Comparison of ENCODE assay signal across 13 mouse cellular contexts in the genomic region with DNA sequence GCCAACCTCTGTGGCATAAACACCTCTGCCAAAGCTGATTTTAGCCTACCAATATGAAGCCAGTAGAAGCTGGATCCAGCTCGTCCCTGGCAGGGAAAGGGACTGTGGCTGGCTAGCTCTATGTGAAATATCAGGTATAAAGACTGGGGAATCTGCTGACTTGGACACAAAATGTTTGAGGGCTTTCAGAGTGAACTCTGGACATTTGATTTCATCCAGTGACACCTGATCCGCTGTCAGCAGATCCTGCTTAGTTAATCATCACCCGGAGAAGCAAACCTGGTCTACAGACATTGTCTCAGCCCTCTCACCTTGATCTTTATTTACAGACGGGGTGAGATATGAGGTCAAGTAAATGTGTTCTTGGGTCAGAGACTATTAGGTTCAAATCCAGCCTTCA.
DNase-seq lines count a peak whose midpoint lies in the region; ATAC-seq and TF ChIP-seq lines count a peak whose summit lies in the region.
"Had no signal": no experiment of that assay in that cellular context is flagged by ENCODE, and none has a peak within 500 bp of the region (broad histone marks: within the 10 kb centered on the region; RNA-seq: fewer than 3 reads in every experiment).

No protein-coding gene starts in this region.

- peak overlapping the region; percentile 21; the same call in 1 of the 2 replicates for H3K4me2 ChIP-seq in intestine, postnatal 0 days (replicated peaks; ENCODE audit: low read depth)
- no peak overlapping the region for H3K4me2 ChIP-seq in hindbrain, embryonic 13.5 days

- WGBS in intestine, postnatal 0 days: 28% methylated on average over 4 of the region's 4 CpGs
- WGBS in hindbrain, embryonic 13.5 days: 83% methylated on average over 4 of the region's 4 CpGs

- H3K4me1 ChIP-seq in intestine, postnatal 0 days (replicated peaks; ENCODE audit: control insufficient read depth, insufficient read depth, low read length): peaks cover 11% of the 10 kb centered on the region
- H3K4me1 ChIP-seq in hindbrain, embryonic 13.5 days (replicated peaks): no peaks in the 10 kb centered on the region
- H3K4me1 ChIP-seq: midbrain, embryonic 10.5 days had no signal

- no peak overlapping the region for H3K4me3 ChIP-seq in intestine, postnatal 0 days (ENCODE audit: low read depth, low read length)
- no peak overlapping the region for H3K4me3 ChIP-seq in hindbrain, embryonic 13.5 days
- H3K4me3 ChIP-seq: midbrain, embryonic 10.5 days had no signal

- no peaks in the 10 kb centered on the region for H3K36me3 ChIP-seq in intestine, postnatal 0 days (ENCODE audit: control insufficient read depth, insufficient read depth)
- no peaks in the 10 kb centered on the region for H3K36me3 ChIP-seq in hindbrain, embryonic 13.5 days
- H3K36me3 ChIP-seq: midbrain, embryonic 10.5 days had no signal

- ATAC-seq in intestine, postnatal 0 days: peak; percentile 92
- ATAC-seq in hindbrain, embryonic 13.5 days (ENCODE audit: low FRiP score): no peak
- ATAC-seq: CD4-positive, CD25-positive, alpha-beta regulatory T cell, adult 4 months; Patski had no signal

- peak; percentile 40 to 69 for DNase-seq in gastrocnemius, adult 8-10 months (ENCODE audit: low spot score in 2 of 2)
- peak; percentile 64 to 81 for DNase-seq in kidney, postnatal 25 days
- DNase-seq in skeletal muscle tissue, adult 2 months (ENCODE audit: low read depth, low spot score): peak; percentile 70
- no peak for DNase-seq in right cerebral cortex, postnatal 36 days (ENCODE audit: low spot score in 2 of 2)
- DNase-seq in spleen, postnatal 10 days (ENCODE audit: low spot score in 2 of 2): no peak
- DNase-seq: adrenal gland, adult 2 months; heart, postnatal 14 days; thymus, postnatal 36 days had no signal

- no peaks in the 10 kb centered on the region for H3K9me3 ChIP-seq in intestine, postnatal 0 days (ENCODE audit: control insufficient read depth)
- no peaks in the 10 kb centered on the region for H3K9me3 ChIP-seq in hindbrain, embryonic 13.5 days
- H3K9me3 ChIP-seq: midbrain, embryonic 10.5 days had no signal

- H3K27me3 ChIP-seq in intestine, postnatal 0 days (replicated peaks; ENCODE audit: control insufficient read depth, insufficient read depth, low read length): no peaks in the 10 kb centered on the region
- H3K27me3 ChIP-seq in hindbrain, embryonic 13.5 days: no peaks in the 10 kb centered on the region
- H3K27me3 ChIP-seq: Patski had no signal

- TF ChIP-seq CTCF in intestine, postnatal 0 days (IDR thresholded peaks at IDR 0.05; ENCODE audit: low read depth): no peak

- H3K9ac ChIP-seq in intestine, postnatal 0 days (ENCODE audit: low read depth, low read length): no peak overlapping the region
- no peak overlapping the region for H3K9ac ChIP-seq in hindbrain, embryonic 13.5 days

- peak overlapping the region; percentile 70 for H3K27ac ChIP-seq in intestine, postnatal 0 days (ENCODE audit: low read depth, low read length)
- no peak overlapping the region for H3K27ac ChIP-seq in hindbrain, embryonic 13.5 days
- H3K27ac ChIP-seq: midbrain, embryonic 10.5 days had no signal

Comparison
In these comparisons a context has a peak if more than half of its experiments do, and no peak if none do; other contexts are left out.
1. DNase-seq: peak in gastrocnemius, adult 8-10 months (2 of 2), kidney, postnatal 25 days (2 of 2) and skeletal muscle tissue, adult 2 months (single experiment); none in right cerebral cortex, postnatal 36 days (0 of 2) and spleen, postnatal 10 days (0 of 2).